ENCODE assay signal across 8 mouse cellular contexts in genomic region chr13:62760432-62761415, GRCm38 (mm10). TPM values are rescaled to one million over a fixed set of nuclear protein-coding genes. Genes with fewer than 3 reads are reported as not detected.
A peak's percentile ranks its signal among the peaks of the same experiment; 100 is the strongest.
DNase-seq lines count a peak whose midpoint lies in the region; ATAC-seq lines count a peak whose summit lies in the region.
"Not testable (repeated sequence)": the region's sequence is repeated elsewhere in the genome, so short reads cannot be mapped to it uniquely, and the experiment has no call there.

Gene Platr25 (minus strand): TSS chr13:62760709.

- not testable (repeated sequence) for H3K9me3 ChIP-seq in hindbrain, embryonic 15.5 days

- H3K9ac ChIP-seq in hindbrain, embryonic 15.5 days, result peak within 1 kb of the TSS; percentile 49

- peak; percentile 95 for ATAC-seq in hindbrain, embryonic 15.5 days (ENCODE audit: low FRiP score, low read depth)

- H3K4me3 ChIP-seq in hindbrain, embryonic 15.5 days, result peak within 1 kb of the TSS; percentile 57

- peak within 1 kb of the TSS; percentile 69 for H3K4me2 ChIP-seq in hindbrain, embryonic 15.5 days

- not testable (repeated sequence) for H3K27ac ChIP-seq in hindbrain, embryonic 15.5 days (replicated peaks)

- not testable (repeated sequence) for H3K4me1 ChIP-seq in hindbrain, embryonic 15.5 days (replicated peaks)

- WGBS in hindbrain, embryonic 15.5 days, result 8% methylated on average over 20 of the region's 20 CpGs

- H3K36me3 ChIP-seq in hindbrain, embryonic 15.5 days, result not testable (repeated sequence)

- peak; percentile 26 for DNase-seq in WW6 (ENCODE audit: low read depth, low spot score)
- DNase-seq in cerebellum, postnatal 36 days, result peak; percentile 45 to 47
- DNase-seq in frontal cortex, postnatal 36 days (ENCODE audit: low spot score in 2 of 2), result peak; percentile 16 to 50
- DNase-seq in layer of hippocampus, postnatal 25 days (ENCODE audit: extremely low spot score in 1 of 2, low spot score in 1 of 2), result peak; percentile 16 to 42
- peak; percentile 70 for DNase-seq in lung, postnatal 10 days
- DNase-seq in ovary, postnatal 14 days (ENCODE audit: low spot score), result peak; percentile 49
- peak; percentile 75 for DNase-seq in thymus, postnatal 14 days

- H3K27me3 ChIP-seq in hindbrain, embryonic 15.5 days, result not testable (repeated sequence)

RNA-seq across cellular contexts. Expression of gene Platr25, which starts in this region (rescaled TPM):
- 32.6 and 34.6 TPM in 2 replicates for polyA plus RNA-seq in hindbrain, embryonic 15.5 days (2015; fragmentation: Nextera tagmentation; extraction: Ambion mirVana)
- 10 to 100 TPM; 11.4 to 11.7 TPM for total RNA-seq in layer of hippocampus, postnatal 25 days (2021)
